ENCODE assay signal across 7 mouse cellular contexts in the genomic region with DNA sequence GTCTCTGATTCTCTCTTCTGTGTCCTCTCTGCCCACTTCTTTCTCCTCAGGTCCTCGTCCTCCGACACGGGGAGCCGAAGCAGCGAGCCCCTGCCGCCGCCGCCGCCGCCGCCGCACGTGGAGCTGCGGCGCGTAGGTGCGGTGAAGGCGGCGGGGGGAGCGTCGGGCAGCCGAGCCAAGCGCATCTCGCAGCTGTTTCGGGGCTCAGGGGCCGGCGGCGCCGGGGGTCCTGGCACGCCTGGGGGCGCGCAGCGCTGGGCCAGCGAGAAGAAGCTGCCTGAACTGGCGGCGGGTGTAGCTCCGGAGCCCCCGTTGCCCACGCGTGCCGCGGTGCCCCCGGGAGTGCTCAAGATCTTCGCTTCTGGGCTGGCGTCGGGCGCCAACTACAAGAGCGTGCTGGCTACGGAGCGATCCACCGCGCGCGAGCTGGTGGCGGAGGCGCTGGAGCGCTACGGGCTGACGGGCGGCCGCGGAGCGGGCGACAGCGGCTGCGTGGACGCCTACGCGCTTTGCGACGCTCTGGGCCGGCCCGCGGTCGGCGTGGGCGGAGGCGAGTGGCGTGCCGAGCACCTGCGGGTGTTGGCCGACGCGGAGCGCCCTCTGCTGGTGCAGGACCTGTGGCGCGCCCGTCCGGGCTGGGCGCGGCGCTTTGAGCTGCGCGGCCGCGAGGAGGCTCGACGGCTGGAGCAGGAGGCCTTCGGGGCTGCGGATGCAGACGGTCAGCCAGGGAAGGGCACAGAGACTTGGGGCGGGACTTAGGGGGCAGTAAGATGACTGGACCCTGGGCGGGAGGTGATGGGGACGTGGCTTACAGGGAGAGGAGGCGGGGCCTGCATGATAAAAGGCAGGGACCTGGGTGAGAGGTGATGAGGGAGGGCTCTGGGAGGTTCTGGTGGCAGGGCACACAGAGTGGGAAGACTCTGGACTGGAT. TPM values are rescaled to one million over a fixed set of nuclear protein-coding genes. Genes with fewer than 3 reads are reported as not detected.
A peak's percentile ranks its signal among the peaks of the same experiment; 100 is the strongest.
DNase-seq lines count a peak whose midpoint lies in the region; ATAC-seq and TF ChIP-seq lines count a peak whose summit lies in the region.

No protein-coding gene starts in this region.

- peak; percentile 79 for TF ChIP-seq POLR2A in brain, embryonic 14.5 days (IDR thresholded peaks at IDR 0.05; ENCODE audit: borderline replicate concordance, extremely low read depth, insufficient read depth, insufficient read length, poor library complexity, severe bottlenecking)
- TF ChIP-seq POLR2A in embryonic fibroblast, embryonic 13.5 days (IDR thresholded peaks at IDR 0.05; ENCODE audit: low read depth, low read length): peak; percentile 68

- H3K27me3 ChIP-seq in heart, embryonic 11.5 days (ENCODE audit: control insufficient read depth, insufficient read depth, low read length): peaks cover 21% of the 10 kb centered on the region
- H3K27me3 ChIP-seq in kidney, embryonic 14.5 days (ENCODE audit: control insufficient read depth, insufficient read depth, low read length): peaks cover 16% of the 10 kb centered on the region; the same call in 1 of the 2 replicates

- peak; percentile 91 for TF ChIP-seq CTCF in brain, embryonic 14.5 days (IDR thresholded peaks at IDR 0.05; ENCODE audit: borderline replicate concordance, extremely low read depth, insufficient read depth, insufficient read length)
- TF ChIP-seq CTCF in embryonic fibroblast, embryonic 13.5 days (IDR thresholded peaks at IDR 0.05; ENCODE audit: borderline replicate concordance, insufficient read depth, low read length): peak; percentile 77

- peak; percentile 51 for ATAC-seq in heart, embryonic 11.5 days (replicated peaks; ENCODE audit: insufficient number of reproducible peaks, low FRiP score, low TSS enrichment)
- ATAC-seq in kidney, embryonic 14.5 days (ENCODE audit: low FRiP score, low TSS enrichment): peak; percentile 79

- peak; percentile 93 for DNase-seq in brain, embryonic 14.5 days (ENCODE audit: low read depth)
- peak; percentile 86 for DNase-seq in liver
- peak; percentile 50 to 78 for DNase-seq in monocyte, adult 2 months (ENCODE audit: low read depth in 1 of 2, low spot score in 2 of 2)
- DNase-seq in spleen, postnatal 10 days (ENCODE audit: low spot score in 2 of 2): peak; percentile 78 to 91

- peak overlapping the region; percentile 93 for H3K4me2 ChIP-seq in heart, embryonic 11.5 days
- peak overlapping the region; percentile 94 for H3K4me2 ChIP-seq in kidney, embryonic 14.5 days (replicated peaks; ENCODE audit: low read depth, low read length)

- peak overlapping the region; percentile 81 for H3K9ac ChIP-seq in heart, embryonic 11.5 days (ENCODE audit: low read depth, low read length)
- H3K9ac ChIP-seq in kidney, embryonic 14.5 days (ENCODE audit: low read depth, low read length): peak overlapping the region; percentile 70

- H3K9me3 ChIP-seq in heart, embryonic 11.5 days (replicated peaks; ENCODE audit: control insufficient read depth, low read length): no peaks in the 10 kb centered on the region
- H3K9me3 ChIP-seq in kidney, embryonic 14.5 days (ENCODE audit: control insufficient read depth, low read length): no peaks in the 10 kb centered on the region

- H3K4me1 ChIP-seq in embryonic fibroblast, embryonic 13.5 days (ENCODE audit: control insufficient read depth, insufficient read depth, low read length): no peaks in the 10 kb centered on the region
- H3K4me1 ChIP-seq in heart, embryonic 11.5 days (ENCODE audit: control insufficient read depth, insufficient read depth, low read length): peaks cover 15% of the 10 kb centered on the region
- peaks cover 10% of the 10 kb centered on the region for H3K4me1 ChIP-seq in kidney, embryonic 14.5 days (ENCODE audit: control insufficient read depth, insufficient read depth, low read length)

- 2% methylated on average over 96 of the region's 105 CpGs for WGBS in heart, embryonic 11.5 days (ENCODE audit: insufficient replicate concordance)
- WGBS in kidney, embryonic 14.5 days: under 1% methylated on average over 98 of the region's 105 CpGs

- H3K4me3 ChIP-seq in embryonic fibroblast, embryonic 13.5 days (ENCODE audit: insufficient read depth, low read length): peak overlapping the region; percentile 17; the same call in 1 of the 2 replicates
- H3K4me3 ChIP-seq in heart, embryonic 11.5 days (ENCODE audit: low read depth, low read length): peak overlapping the region; percentile 56
- peak overlapping the region; percentile 51 for H3K4me3 ChIP-seq in kidney, embryonic 14.5 days (ENCODE audit: low read length)

- H3K36me3 ChIP-seq in heart, embryonic 11.5 days (ENCODE audit: control insufficient read depth, insufficient read depth, low read length): no peaks in the 10 kb centered on the region
- H3K36me3 ChIP-seq in kidney, embryonic 14.5 days (ENCODE audit: control insufficient read depth, insufficient read depth, low read length): no peaks in the 10 kb centered on the region

- H3K27ac ChIP-seq in embryonic fibroblast, embryonic 13.5 days (ENCODE audit: insufficient read depth, low read length): no peak overlapping the region
- H3K27ac ChIP-seq in heart, embryonic 11.5 days (ENCODE audit: low read depth, low read length): peak overlapping the region; percentile 65; the same call in 1 of the 2 replicates
- H3K27ac ChIP-seq in kidney, embryonic 14.5 days (ENCODE audit: low read depth, low read length): peak overlapping the region; percentile 12; the same call in 1 of the 2 replicates

RNA-seq across cellular contexts. Expression of a gene that starts 1.3 kb away (rescaled TPM):
- polyA plus RNA-seq in brain, embryonic 14.5 days (2012; rRNA removed): 11.6 and 17.6 TPM in 2 replicates
- polyA plus RNA-seq in embryonic fibroblast, embryonic 13.5 days (2011; ENCODE audit: insufficient read length, low read depth, missing spikeins): 0.15 and 0.37 TPM in 2 replicates
- 13.9 and 14.5 TPM in 2 replicates for polyA plus RNA-seq in heart, embryonic 11.5 days (2014; fragmentation: Nextera tagmentation; extraction: Ambion mirVana)
- polyA plus RNA-seq in kidney, embryonic 14.5 days (2014; fragmentation: Nextera tagmentation; extraction: Ambion mirVana): 12.1 and 18.7 TPM in 2 replicates

RNA-seq across cellular contexts. Expression of a gene that starts 7.0 kb away (rescaled TPM):
- polyA plus RNA-seq in brain, embryonic 14.5 days (2012; rRNA removed): 0.13 and 0.16 TPM in 2 replicates
- not detected in 2 replicates for polyA plus RNA-seq in embryonic fibroblast, embryonic 13.5 days (2011; ENCODE audit: insufficient read length, low read depth, missing spikeins)
- 0.34 and 0.35 TPM in 2 replicates for polyA plus RNA-seq in heart, embryonic 11.5 days (2014; fragmentation: Nextera tagmentation; extraction: Ambion mirVana)
- 0.11 and 0.23 TPM in 2 replicates for polyA plus RNA-seq in kidney, embryonic 14.5 days (2014; fragmentation: Nextera tagmentation; extraction: Ambion mirVana)

RNA-seq across cellular contexts. Expression of a gene that starts 11.1 kb away (rescaled TPM):
- polyA plus RNA-seq in brain, embryonic 14.5 days (2012; rRNA removed): 3.2 and 4.0 TPM in 2 replicates
- 0.70 and 1.8 TPM in 2 replicates for polyA plus RNA-seq in embryonic fibroblast, embryonic 13.5 days (2011; ENCODE audit: insufficient read length, low read depth, missing spikeins)
- polyA plus RNA-seq in heart, embryonic 11.5 days (2014; fragmentation: Nextera tagmentation; extraction: Ambion mirVana): 3.4 and 4.0 TPM in 2 replicates
- polyA plus RNA-seq in kidney, embryonic 14.5 days (2014; fragmentation: Nextera tagmentation; extraction: Ambion mirVana): 3.6 and 5.0 TPM in 2 replicates

RNA-seq across cellular contexts. Expression of a gene that starts 11.5 kb away (rescaled TPM):
- 0.06 and 0.14 TPM in 2 replicates for polyA plus RNA-seq in brain, embryonic 14.5 days (2012; rRNA removed)
- not detected in 2 replicates for polyA plus RNA-seq in embryonic fibroblast, embryonic 13.5 days (2011; ENCODE audit: insufficient read length, low read depth, missing spikeins)
- not detected in 2 replicates for polyA plus RNA-seq in heart, embryonic 11.5 days (2014; fragmentation: Nextera tagmentation; extraction: Ambion mirVana)
- polyA plus RNA-seq in kidney, embryonic 14.5 days (2014; fragmentation: Nextera tagmentation; extraction: Ambion mirVana): 0.14 TPM in 2 replicates

RNA-seq across cellular contexts. Expression of a gene that starts 13.3 kb away (rescaled TPM):
- 0.13 TPM in 1 of 2 replicates, not detected in the other for polyA plus RNA-seq in brain, embryonic 14.5 days (2012; rRNA removed)
- 1.4 and 5.2 TPM in 2 replicates for polyA plus RNA-seq in embryonic fibroblast, embryonic 13.5 days (2011; ENCODE audit: insufficient read length, low read depth, missing spikeins)
- not detected in 2 replicates for polyA plus RNA-seq in heart, embryonic 11.5 days (2014; fragmentation: Nextera tagmentation; extraction: Ambion mirVana)
- polyA plus RNA-seq in kidney, embryonic 14.5 days (2014; fragmentation: Nextera tagmentation; extraction: Ambion mirVana): not detected in 2 replicates
